ENCODE assay signal across 20 mouse cellular contexts in the genomic region with DNA sequence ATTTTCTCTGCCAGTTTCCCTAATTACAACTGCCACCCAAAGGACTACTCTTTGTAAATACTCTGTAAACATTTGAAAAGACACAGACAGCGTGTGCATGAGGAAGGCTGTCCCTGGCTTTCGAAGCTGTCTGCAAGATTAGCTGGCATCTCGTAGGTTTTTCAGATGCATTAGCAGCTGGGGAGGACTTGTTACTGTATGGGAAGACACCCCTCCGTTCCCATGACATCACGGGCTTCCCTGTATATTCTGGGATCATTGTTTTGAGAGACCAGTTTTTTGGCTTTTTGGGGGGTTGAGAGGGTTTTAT. TPM values are rescaled to one million over a fixed set of nuclear protein-coding genes. Genes with fewer than 3 reads are reported as not detected.
A peak's percentile ranks its signal among the peaks of the same experiment; 100 is the strongest.
DNase-seq lines count a peak whose midpoint lies in the region; ATAC-seq and TF ChIP-seq lines count a peak whose summit lies in the region.
"Had no signal": no experiment of that assay in that cellular context is flagged by ENCODE, and none has a peak within 500 bp of the region (broad histone marks: within the 10 kb centered on the region; RNA-seq: fewer than 3 reads in every experiment).

No protein-coding gene starts in this region.

- no peak overlapping the region for H3K9ac ChIP-seq in hindbrain, embryonic 12.5 days
- no peak overlapping the region for H3K9ac ChIP-seq in hindbrain, postnatal 0 days (replicated peaks; ENCODE audit: low read length)
- H3K9ac ChIP-seq in lung, embryonic 16.5 days (ENCODE audit: low read length) = no peak overlapping the region
- no peak overlapping the region for H3K9ac ChIP-seq in hindbrain, embryonic 15.5 days
- no peak overlapping the region for H3K9ac ChIP-seq in neural tube, embryonic 15.5 days (replicated peaks)
- H3K9ac ChIP-seq: kidney, embryonic 15.5 days; liver, embryonic 14.5 days had no signal

- no peaks in the 10 kb centered on the region for H3K9me3 ChIP-seq in hindbrain, embryonic 12.5 days (replicated peaks)
- H3K9me3 ChIP-seq in hindbrain, postnatal 0 days (ENCODE audit: low read length) = no peaks in the 10 kb centered on the region
- H3K9me3 ChIP-seq in lung, embryonic 16.5 days (ENCODE audit: control insufficient read depth, low read length) = no peaks in the 10 kb centered on the region
- H3K9me3 ChIP-seq in hindbrain, embryonic 15.5 days = no peaks in the 10 kb centered on the region
- H3K9me3 ChIP-seq in neural tube, embryonic 15.5 days (replicated peaks) = no peaks in the 10 kb centered on the region
- H3K9me3 ChIP-seq: G1E; kidney, embryonic 15.5 days had no signal

- peak; percentile 48; the same call in 1 of the 2 replicates for ATAC-seq in hindbrain, embryonic 12.5 days (ENCODE audit: low FRiP score)
- ATAC-seq in hindbrain, postnatal 0 days = no peak
- ATAC-seq in lung, embryonic 16.5 days (ENCODE audit: low read depth) = 0 out of 2 replicates have a peak, but pooled peaks have one; percentile 43
- peak; percentile 59; the same call in 1 of the 2 replicates for ATAC-seq in hindbrain, embryonic 15.5 days (ENCODE audit: low FRiP score, low read depth)
- no peak; the same call in 1 of the 2 replicates for ATAC-seq in neural tube, embryonic 15.5 days (ENCODE audit: low FRiP score)
- ATAC-seq: intestine, postnatal 0 days had no signal

- no peak for DNase-seq in hindbrain, postnatal 0 days (ENCODE audit: low spot score)
- DNase-seq in lung, adult 18-20 months = no peak
- no peak for DNase-seq in spleen, adult 18-20 months
- DNase-seq: adrenal gland, postnatal 14 days; cerebellum, adult 9-11 months; gastrocnemius, postnatal 14 days; heart, adult 18-20 months; heart, postnatal 4 days; kidney, postnatal 4 days; lung, postnatal 4 days; thymus, postnatal 36 days had no signal

- H3K36me3 ChIP-seq in hindbrain, embryonic 12.5 days = no peaks in the 10 kb centered on the region
- no peaks in the 10 kb centered on the region for H3K36me3 ChIP-seq in hindbrain, postnatal 0 days (ENCODE audit: insufficient read depth, low read length)
- no peaks in the 10 kb centered on the region for H3K36me3 ChIP-seq in lung, embryonic 16.5 days (ENCODE audit: control insufficient read depth, insufficient read depth, low read length)
- H3K36me3 ChIP-seq in hindbrain, embryonic 15.5 days = no peaks in the 10 kb centered on the region
- H3K36me3 ChIP-seq in neural tube, embryonic 15.5 days = no peaks in the 10 kb centered on the region
- H3K36me3 ChIP-seq: G1E; kidney, embryonic 15.5 days had no signal

- H3K4me2 ChIP-seq in hindbrain, embryonic 12.5 days (replicated peaks) = no peak overlapping the region
- no peak overlapping the region for H3K4me2 ChIP-seq in hindbrain, postnatal 0 days (ENCODE audit: low read depth, low read length)
- no peak overlapping the region for H3K4me2 ChIP-seq in lung, embryonic 16.5 days (ENCODE audit: low read depth, low read length)
- H3K4me2 ChIP-seq in hindbrain, embryonic 15.5 days = peak overlapping the region; percentile 23
- peak overlapping the region; percentile 46 for H3K4me2 ChIP-seq in neural tube, embryonic 15.5 days
- H3K4me2 ChIP-seq: kidney, embryonic 15.5 days had no signal

- no peak overlapping the region for H3K4me3 ChIP-seq in hindbrain, embryonic 12.5 days
- no peak overlapping the region for H3K4me3 ChIP-seq in hindbrain, postnatal 0 days (ENCODE audit: low read length)
- H3K4me3 ChIP-seq in lung, embryonic 16.5 days (ENCODE audit: low read length) = no peak overlapping the region
- H3K4me3 ChIP-seq in hindbrain, embryonic 15.5 days = no peak overlapping the region
- no peak overlapping the region for H3K4me3 ChIP-seq in neural tube, embryonic 15.5 days (replicated peaks)
- H3K4me3 ChIP-seq: kidney, embryonic 15.5 days had no signal

- H3K27ac ChIP-seq in hindbrain, embryonic 12.5 days = no peak overlapping the region
- no peak overlapping the region for H3K27ac ChIP-seq in hindbrain, postnatal 0 days
- no peak overlapping the region; the same call in 1 of the 2 replicates for H3K27ac ChIP-seq in lung, embryonic 16.5 days (ENCODE audit: low read length)
- no peak overlapping the region; the same call in 1 of the 2 replicates for H3K27ac ChIP-seq in hindbrain, embryonic 15.5 days (replicated peaks)
- peak overlapping the region; percentile 71 for H3K27ac ChIP-seq in neural tube, embryonic 15.5 days (replicated peaks)
- H3K27ac ChIP-seq: kidney, embryonic 15.5 days; liver, embryonic 14.5 days had no signal

- WGBS in hindbrain, embryonic 12.5 days = 76% methylated on average over 5 of the region's 5 CpGs
- WGBS in hindbrain, postnatal 0 days = 46% methylated on average over 5 of the region's 5 CpGs
- 52% methylated on average over 5 of the region's 5 CpGs for WGBS in lung, embryonic 16.5 days
- 50% methylated on average over 5 of the region's 5 CpGs for WGBS in hindbrain, embryonic 15.5 days
- WGBS in neural tube, embryonic 15.5 days = 39% methylated on average over 5 of the region's 5 CpGs

- H3K27me3 ChIP-seq in hindbrain, embryonic 12.5 days = peaks cover 2% of the 10 kb centered on the region; the same call in 1 of the 2 replicates
- no peaks in the 10 kb centered on the region for H3K27me3 ChIP-seq in hindbrain, postnatal 0 days (ENCODE audit: insufficient read depth, low read length)
- H3K27me3 ChIP-seq in lung, embryonic 16.5 days (ENCODE audit: control insufficient read depth, insufficient read depth, low read depth, low read length) = no peaks in the 10 kb centered on the region
- no peaks in the 10 kb centered on the region for H3K27me3 ChIP-seq in hindbrain, embryonic 15.5 days
- 0 out of 2 replicates have a peak, but pooled peaks cover 3% of the 10 kb centered on the region for H3K27me3 ChIP-seq in neural tube, embryonic 15.5 days (replicated peaks)
- H3K27me3 ChIP-seq: kidney, embryonic 15.5 days had no signal

- peaks cover 4% of the 10 kb centered on the region; the same call in 1 of the 2 replicates for H3K4me1 ChIP-seq in hindbrain, embryonic 12.5 days
- peaks cover 10% of the 10 kb centered on the region; the same call in 1 of the 2 replicates for H3K4me1 ChIP-seq in hindbrain, postnatal 0 days (ENCODE audit: insufficient read depth, low read length)
- peaks cover 12% of the 10 kb centered on the region; the same call in 1 of the 2 replicates for H3K4me1 ChIP-seq in lung, embryonic 16.5 days (replicated peaks; ENCODE audit: control insufficient read depth, insufficient read depth, low read length)
- H3K4me1 ChIP-seq in hindbrain, embryonic 15.5 days (replicated peaks) = peaks cover 30% of the 10 kb centered on the region
- H3K4me1 ChIP-seq in neural tube, embryonic 15.5 days = peaks cover 33% of the 10 kb centered on the region
- H3K4me1 ChIP-seq: kidney, embryonic 15.5 days had no signal

- TF ChIP-seq CTCF in hindbrain, postnatal 0 days (IDR thresholded peaks at IDR 0.05; ENCODE audit: low read depth) = no peak

RNA-seq across cellular contexts. Expression of gene Gucy1b2, which starts 0.6 kb away (rescaled TPM):
- 0.18 and 0.38 TPM in 2 replicates for polyA plus RNA-seq in hindbrain, embryonic 12.5 days (2016; fragmentation: Nextera tagmentation; extraction: Ambion mirVana)
- 0.83 and 2.2 TPM in 2 replicates for total RNA-seq in hindbrain, postnatal 0 days (2014; rRNA removed)
- 0.80 and 0.83 TPM in 2 replicates for polyA plus RNA-seq in hindbrain, postnatal 0 days (2015; fragmentation: Nextera tagmentation; extraction: Ambion mirVana)
- polyA plus RNA-seq in lung, embryonic 16.5 days (2015; fragmentation: Nextera tagmentation; extraction: Ambion mirVana) = 0.13 and 0.31 TPM in 2 replicates
- 0.67 and 1.3 TPM in 2 replicates for polyA plus RNA-seq in hindbrain, embryonic 15.5 days (2015; fragmentation: Nextera tagmentation; extraction: Ambion mirVana)
- polyA plus RNA-seq in neural tube, embryonic 15.5 days (2015; fragmentation: Nextera tagmentation; extraction: Ambion mirVana) = 0.26 and 0.38 TPM in 2 replicates
- total RNA-seq: G1E; gastrocnemius, postnatal 14 days had no signal
- polyA plus RNA-seq: embryonic facial prominence, embryonic 11.5 days; G1E; kidney, embryonic 15.5 days; liver, embryonic 14.5 days had no signal

Comparison
In these comparisons a context has a peak if more than half of its experiments do, and no peak if none do; other contexts are left out.
1. ATAC-seq: peak in hindbrain, embryonic 12.5 days (single experiment), lung, embryonic 16.5 days (single experiment) and hindbrain, embryonic 15.5 days (single experiment); none in hindbrain, postnatal 0 days (single experiment) and neural tube, embryonic 15.5 days (single experiment).
2. H3K4me2 ChIP-seq: peak in hindbrain, embryonic 15.5 days (single experiment) and neural tube, embryonic 15.5 days (single experiment); none in hindbrain, embryonic 12.5 days (single experiment), hindbrain, postnatal 0 days (single experiment) and lung, embryonic 16.5 days (single experiment).